Mouse (Mus musculus): ENCODE results near the gene Cdkn1a.
A peak's percentile ranks its signal among the peaks of the same experiment; 100 is the strongest.

- no peak for TF ChIP-seq CTCF (IDR thresholded peaks at IDR 0.05; ENCODE audit: borderline replicate concordance, insufficient read depth, low read length)
- 0 out of 2 replicates have a peak, but pooled peaks have one; percentile 20 for TF ChIP-seq POLR2A (IDR thresholded peaks at IDR 0.05; ENCODE audit: low read depth, low read length)
These were observed 6.2 kb downstream of the Cdkn1a start for GRCm38 (mm10) chr17:29096851-29097561.

All from embryonic fibroblast, embryonic 13.5 days (primary cell).